Mouse (Mus musculus) layer of hippocampus, adult 6 months (tissue): Measurements from ENCODE around the gene Phactr1. TPM values are rescaled to one million over a fixed set of nuclear protein-coding genes. Genes with fewer than 3 reads are reported as not detected.

Experiments
- long read RNA-seq, 2 experiments: library from polyadenylated mRNA; unstranded; transcript quantifications; one replicate each; pipeline ENCODE4 v2.0.0; 2019 to 2020
- polyA plus RNA-seq: library from polyadenylated mRNA; unstranded; fragments of <200 nt; fragmentation: Nextera tagmentation; gene quantifications from 2 replicates; pipeline ENCODE4 v1.2.3, GENCODE M21; 2021

Gene Phactr1
- polyA plus RNA-seq, result 207 and 210 TPM in 2 replicates
- long read RNA-seq, experiment 1, transcript Phactr1-206 (13 exons, 2,056 nt), result major isoform, 13 of 209 reads
- long read RNA-seq, experiment 1, partial matches to known transcripts, result 85 of 209 reads
- long read RNA-seq, experiment 1, other reads (novel, unspliced or antisense), result 111 of 209 reads
- long read RNA-seq, experiment 2, transcript Phactr1-206 (13 exons, 2,056 nt), result major isoform, 40 of 493 reads
- long read RNA-seq, experiment 2, partial matches to known transcripts, result 110 of 493 reads
- long read RNA-seq, experiment 2, other reads (novel, unspliced or antisense), result 341 of 493 reads

DNA sequence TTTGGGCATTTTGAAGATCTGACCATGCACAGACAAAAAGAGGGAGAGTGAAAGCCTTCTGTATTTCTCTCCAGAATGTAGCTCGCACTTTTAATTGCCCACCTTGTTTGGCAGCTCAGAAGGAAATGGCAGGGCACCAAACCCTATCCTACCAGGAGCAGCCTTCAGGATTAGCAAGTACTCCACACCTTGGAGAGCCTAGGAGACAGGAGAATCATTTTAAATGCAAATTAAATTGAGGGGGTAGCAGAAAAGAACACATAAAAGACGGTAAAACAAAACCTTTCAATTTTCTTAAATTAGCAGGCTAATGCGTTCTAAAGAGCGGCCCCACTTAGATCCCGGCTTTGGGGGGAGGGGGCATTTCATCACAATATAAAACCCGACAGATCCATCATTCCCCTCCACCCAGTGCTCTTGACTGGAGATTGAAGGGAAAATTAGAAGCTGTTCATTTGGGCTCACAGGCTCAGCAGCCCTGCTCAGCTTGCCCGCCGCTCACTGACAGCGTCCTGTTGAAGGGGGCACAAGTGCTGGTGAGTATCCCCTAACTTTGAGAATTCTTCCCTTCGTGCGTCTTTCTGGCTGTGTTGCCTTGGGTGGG is at the start of gene Phactr1:
Phactr1 (plus strand) TSS at position 233 of the 604 bp plus-strand sequence.

DNA sequence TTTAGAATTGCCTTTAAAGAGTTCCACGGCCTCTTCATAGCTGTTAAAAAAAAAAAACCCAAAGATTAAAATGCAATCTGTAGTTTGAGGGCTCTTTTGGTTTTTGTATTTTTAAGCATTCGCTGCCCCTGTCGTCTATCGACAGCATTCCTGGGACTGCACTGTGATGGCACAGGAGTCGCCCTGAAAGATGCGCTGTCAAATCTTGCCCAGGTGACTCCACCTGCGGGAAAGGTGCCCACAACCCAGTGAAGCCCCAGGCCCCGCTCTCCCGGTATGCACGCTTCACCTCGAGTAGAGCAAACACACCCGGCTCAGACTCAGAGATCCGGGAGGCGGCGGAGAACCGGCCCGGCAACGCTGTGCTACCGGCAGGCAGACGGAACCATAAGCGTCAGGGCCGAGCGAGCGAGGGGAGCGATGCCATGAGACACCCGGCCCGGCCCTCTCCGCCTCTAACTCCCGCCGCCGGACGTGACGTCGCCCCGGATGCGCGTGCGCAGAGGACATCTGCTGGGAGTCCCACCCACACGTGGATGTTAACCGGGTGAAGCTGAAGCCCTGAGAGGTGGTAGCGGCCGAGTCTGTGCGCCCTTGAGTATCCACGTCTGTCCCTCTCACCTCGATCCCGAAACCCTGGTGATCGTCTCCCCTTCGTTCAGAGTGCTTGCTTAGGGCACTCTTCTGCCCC is 490.7 kb downstream of the Phactr1 start, which contains the start of gene Tbc1d7:
Tbc1d7 (minus strand) TSS at position 482 of the 691 bp plus-strand sequence.

